Mouse (Mus musculus) induced T-regulatory cell, adult 2 months (primary cell): ENCODE data around the gene Cers6.

Experiments
- DNase-seq: peaks from one replicate; pipeline ENCODE4 v3.0.0-alpha.2; 2012; ENCODE audit warnings: low read depth

Cers6 gene

GRCm38 (mm10) chr2:69119718-69120117 is 258.5 kb downstream of the Cers6 start:
- no peak for DNase-seq

GRCm38 (mm10) chr2:69121681-69122080 is 260.4 kb downstream of the Cers6 start:
- DNase-seq = no peak

GRCm38 (mm10) chr2:69125425-69125824 is 264.2 kb downstream of the Cers6 start:
- no peak for DNase-seq

- DNase-seq = no peak
Observed at GRCm38 (mm10) chr2:69128321-69128720, 267.1 kb downstream of the Cers6 start.

- DNase-seq = peak; percentile 7
Observed at GRCm38 (mm10) chr2:69128921-69129395, 267.7 kb downstream of the Cers6 start.

- no peak for DNase-seq
Observed at GRCm38 (mm10) chr2:69129425-69130210, 268.4 kb downstream of the Cers6 start.

- DNase-seq = no peak
Observed at GRCm38 (mm10) chr2:69132046-69132445, 270.8 kb downstream of the Cers6 start.

- no peak for DNase-seq
Observed at GRCm38 (mm10) chr2:69132488-69133040, 271.3 kb downstream of the Cers6 start.

- DNase-seq = no peak
Observed at GRCm38 (mm10) chr2:69134186-69134585, 272.9 kb downstream of the Cers6 start.

- no peak for DNase-seq
Observed at GRCm38 (mm10) chr2:69134937-69135336, 273.7 kb downstream of the Cers6 start.

GRCm38 (mm10) chr2:69135661-69136576 is 274.7 kb downstream of the Cers6 start, which contains the start of gene Nostrin:
Gene Nostrin (plus strand): TSS chr2:69135800.
- peak; percentile 3 for DNase-seq

GRCm38 (mm10) chr2:69137406-69138084 is 276.3 kb downstream of the Cers6 start:
- no peak for DNase-seq

GRCm38 (mm10) chr2:69138759-69139158 is 277.5 kb downstream of the Cers6 start:
- no peak for DNase-seq

GRCm38 (mm10) chr2:69140215-69140614 is 279.0 kb downstream of the Cers6 start:
- no peak for DNase-seq

- no peak for DNase-seq
Observed at GRCm38 (mm10) chr2:69140816-69141215, 279.6 kb downstream of the Cers6 start.

GRCm38 (mm10) chr2:69148691-69149090 is 287.4 kb downstream of the Cers6 start:
- DNase-seq = no peak

GRCm38 (mm10) chr2:69149154-69149553 is 287.9 kb downstream of the Cers6 start:
- DNase-seq = no peak

GRCm38 (mm10) chr2:69150841-69151240 is 289.6 kb downstream of the Cers6 start:
- DNase-seq = no peak

- no peak for DNase-seq
Observed at GRCm38 (mm10) chr2:69155861-69156260, 294.6 kb downstream of the Cers6 start.

- no peak for DNase-seq
Observed at GRCm38 (mm10) chr2:69156283-69156682, 295.0 kb downstream of the Cers6 start.

- DNase-seq = no peak
Observed at GRCm38 (mm10) chr2:69158907-69159306, 297.7 kb downstream of the Cers6 start.
